Mouse (Mus musculus) embryonic fibroblast, embryonic 13.5 days (primary cell): ENCODE measurements around the gene Bco2.

Source experiments
- CTCF ChIP-seq: IDR thresholded peaks from 2 replicates; pipeline ENCODE4 v1.5.1; 2011; ENCODE audit warnings: mild to moderate bottlenecking, control low read depth, low read length, moderate library complexity, borderline replicate concordance; ENCODE audit not compliant: insufficient read depth
- POLR2A ChIP-seq: IDR thresholded peaks from 2 replicates; pipeline ENCODE4 v1.6.1; 2011; ENCODE audit warnings: low read depth, mild to moderate bottlenecking, control low read depth, low read length, moderate library complexity

GRCm38 (mm10) chr9:50525585-50525984 lies 29.4 kb downstream of the Bco2 start:
- TF ChIP-seq POLR2A (no peak), CTCF (no peak)
